Mouse (Mus musculus): ENCODE data around the gene Gm31371.
A peak's percentile ranks its signal among the peaks of the same experiment; 100 is the strongest.
"Not testable (repeated sequence)": the region's sequence is repeated elsewhere in the genome, so short reads cannot be mapped to it uniquely, and the experiment has no call there.

The Gm31371 gene

DNA sequence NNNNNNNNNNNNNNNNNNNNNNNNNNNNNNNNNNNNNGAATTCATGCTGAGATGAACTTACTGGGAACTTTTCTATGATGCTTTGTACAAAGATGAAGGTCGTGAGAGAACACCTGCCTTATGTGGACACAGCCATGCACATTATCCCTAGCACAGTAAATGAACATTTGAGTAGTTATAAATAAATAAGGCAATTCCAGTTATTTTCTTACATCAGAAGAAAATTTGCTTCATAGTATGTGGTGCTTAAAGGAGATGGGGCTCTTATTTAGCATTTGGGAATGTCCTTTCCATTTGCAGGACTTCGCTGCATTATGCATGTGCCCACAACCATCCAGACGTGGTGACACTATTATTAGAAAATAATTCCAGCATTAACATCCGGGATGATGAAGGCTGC lies at the start of gene Gm31371:
Gene Gm31371 (plus strand): TSS at position 301 of the 400 bp plus-strand sequence.
- DNase-seq, result not testable (repeated sequence)

DNA sequence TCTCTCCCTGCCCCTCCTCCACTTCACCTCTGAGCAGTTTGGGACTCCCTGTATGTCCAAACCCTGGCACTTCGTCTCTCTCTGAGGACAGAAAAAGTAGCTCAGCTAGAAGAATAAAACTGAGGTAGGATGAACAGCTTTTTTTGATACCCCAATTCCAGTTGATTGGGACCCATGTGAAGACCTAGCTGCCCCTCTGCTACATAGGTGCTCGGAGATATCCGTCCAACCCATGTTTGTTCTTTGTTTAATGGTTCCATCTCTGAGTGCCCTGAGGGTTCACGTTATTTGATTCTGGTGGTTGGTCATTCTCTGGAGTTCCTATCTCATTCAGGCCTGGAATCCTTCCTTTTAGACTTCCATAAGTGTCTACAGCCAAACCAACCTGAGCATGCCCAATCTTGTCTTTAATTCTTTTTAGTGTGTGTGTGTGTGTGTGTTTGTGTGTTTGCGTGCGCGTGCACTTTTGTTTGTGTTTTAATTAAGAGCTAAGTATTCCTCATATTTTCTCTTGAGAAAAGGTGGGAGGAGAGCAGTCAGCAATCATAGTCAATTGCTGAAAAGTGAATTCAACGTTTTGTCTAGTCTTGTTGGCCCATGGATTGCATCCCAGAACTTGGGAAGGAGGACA lies 3.3 kb downstream of the Gm31371 start:
- DNase-seq, result not testable (repeated sequence)

DNA sequence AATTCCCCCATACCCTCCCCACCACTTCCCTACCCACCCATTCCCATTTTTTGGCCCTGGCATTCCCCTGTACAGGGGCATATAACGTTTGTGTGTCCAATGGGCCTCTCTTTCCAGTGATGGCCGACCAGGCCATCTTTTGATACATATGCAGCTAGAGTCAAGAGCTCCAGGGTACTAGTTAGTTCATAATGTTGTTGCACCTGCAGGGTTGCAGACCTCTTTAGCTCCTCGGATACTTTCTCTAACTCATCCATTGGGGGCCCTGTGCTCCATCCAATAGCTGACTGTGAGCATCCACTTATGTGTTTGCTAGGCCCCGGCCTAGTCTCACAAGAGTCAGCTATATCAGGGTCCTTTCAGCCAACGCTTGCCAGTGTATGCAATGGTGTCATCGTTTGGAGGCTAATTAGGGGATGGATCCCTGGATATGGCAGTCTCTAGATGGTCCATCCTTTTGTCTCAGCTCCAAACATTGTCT lies 5.7 kb downstream of the Gm31371 start:
- not testable (repeated sequence) for DNase-seq

DNA sequence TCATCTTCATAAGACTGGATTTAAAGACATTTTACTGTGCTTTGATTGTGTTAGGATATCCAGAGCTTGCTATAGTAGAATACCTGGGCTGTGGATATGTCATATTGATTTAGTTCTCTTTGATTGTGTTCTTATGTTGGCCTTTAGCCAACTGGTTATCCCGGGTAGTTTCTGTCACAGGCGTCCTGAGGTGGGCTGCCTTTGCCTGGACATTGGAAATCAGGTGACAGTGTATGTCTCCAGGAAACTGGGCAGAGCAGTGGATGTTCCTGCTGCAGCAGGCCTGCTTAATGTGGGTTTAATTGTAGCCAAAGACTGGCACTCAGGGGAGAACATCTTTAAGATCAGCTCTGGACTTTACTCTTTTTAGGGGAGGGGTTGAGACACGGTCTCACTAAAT lies 15.9 kb downstream of the Gm31371 start:
- DNase-seq, result not testable (repeated sequence)

DNA sequence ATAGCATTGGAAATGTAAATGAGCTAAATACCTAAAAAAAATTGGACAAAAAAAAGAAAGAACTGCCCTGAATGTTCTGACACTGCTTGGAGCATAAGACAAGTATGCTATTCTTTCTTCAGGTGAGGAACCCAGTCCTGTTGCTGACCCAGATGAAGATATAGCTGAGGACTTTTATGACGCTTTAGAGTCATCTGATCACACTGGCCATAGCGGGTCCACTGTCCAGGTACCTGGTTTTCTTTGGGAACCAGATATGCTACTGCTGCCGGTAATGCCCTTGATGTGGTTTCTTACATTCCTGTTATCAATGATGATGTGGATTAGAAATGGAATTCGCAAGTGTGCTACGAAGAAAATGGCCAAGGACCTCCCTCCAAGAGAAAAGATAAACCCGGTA lies 31.1 kb downstream of the Gm31371 start:
- DNase-seq, result not testable (repeated sequence)

GRCm38 (mm10) chr8:19935541-19936030 lies 32.4 kb downstream of the Gm31371 start:
- DNase-seq, result not testable (repeated sequence)

DNA sequence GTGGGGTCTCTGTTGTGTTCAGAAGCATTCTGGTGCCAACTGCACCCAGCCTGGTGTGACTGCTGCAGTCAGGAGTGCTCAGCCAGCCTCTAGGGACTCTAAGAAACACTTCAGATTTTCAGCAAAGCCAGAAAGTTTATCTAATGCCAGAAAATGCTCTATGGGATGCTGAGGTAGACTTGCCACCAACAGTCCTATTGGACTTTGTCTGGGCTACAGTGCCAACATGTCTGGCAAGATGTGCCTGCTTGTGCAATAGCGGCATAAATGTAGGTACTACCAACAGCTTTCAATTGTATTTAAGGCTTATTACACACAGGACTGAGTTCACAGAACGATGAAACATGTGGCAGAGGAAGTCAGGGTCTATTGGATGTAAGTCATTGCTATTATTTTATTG lies 57.7 kb downstream of the Gm31371 start:
- no peak for DNase-seq

DNA sequence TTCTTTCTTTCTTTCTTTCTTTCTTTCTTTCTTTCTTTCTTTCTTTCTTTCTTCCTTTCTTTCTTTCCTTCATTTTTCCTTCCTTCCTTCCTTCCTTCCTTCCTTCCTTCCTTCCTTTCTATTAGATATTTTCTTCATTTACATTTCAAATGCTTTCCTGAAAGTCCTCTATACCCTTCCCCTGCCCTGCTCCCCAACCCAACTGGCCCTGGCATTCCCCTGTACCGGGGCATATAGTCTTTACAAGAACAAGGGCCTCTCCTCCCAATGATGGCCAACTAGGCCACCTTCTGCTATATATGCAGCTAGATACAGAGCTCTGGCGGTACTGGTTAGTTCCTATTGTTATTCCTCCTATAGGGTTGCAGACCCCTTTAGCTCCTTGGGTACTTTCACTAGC lies 60.6 kb downstream of the Gm31371 start:
- not testable (repeated sequence) for DNase-seq

DNA sequence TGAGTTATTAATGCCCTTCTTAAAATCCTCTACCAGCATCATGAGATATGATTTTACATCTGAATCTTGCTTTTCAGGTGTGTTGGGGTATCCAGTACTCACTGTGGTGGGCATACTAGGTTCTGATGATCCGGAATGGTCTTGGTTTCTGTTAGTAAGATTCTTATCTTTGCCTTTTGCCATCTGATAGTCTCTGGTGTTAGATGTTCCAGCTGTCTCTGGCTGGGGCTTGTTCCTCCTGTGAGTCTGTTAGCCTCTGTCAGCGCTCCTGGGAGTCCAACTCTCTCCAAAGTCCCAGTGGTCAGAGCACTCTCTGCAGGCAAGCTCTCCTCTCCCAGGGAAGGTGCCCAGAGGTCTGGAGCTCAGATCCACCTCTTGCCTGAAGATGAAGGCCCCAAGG lies 65.0 kb downstream of the Gm31371 start:
- DNase-seq, result peak; percentile 31

GRCm38 (mm10) chr8:19975237-19975636 lies 72.0 kb downstream of the Gm31371 start:
- DNase-seq, result not testable (repeated sequence)
